Mouse (Mus musculus) hindbrain, embryonic 10.5 days (tissue): ENCODE measurements around the gene Grwd1. TPM values are rescaled to one million over a fixed set of nuclear protein-coding genes. Genes with fewer than 3 reads are reported as not detected.
"Not testable (repeated sequence)": the region's sequence is repeated elsewhere in the genome, so short reads cannot be mapped to it uniquely, and the experiment has no call there.

Source experiments
- DNase-seq: peaks from one replicate; pipeline ENCODE4 v3.0.0-alpha.2; 2017; ENCODE audit warnings: low spot score
- H3K27ac ChIP-seq: fragments of 300-500 bp; sonication (generic); 2 replicates; pipeline ENCODE4 v1.5.1; 2016; ENCODE audit warnings: mild to moderate bottlenecking, moderate library complexity
- H3K27me3 ChIP-seq: fragments of 300-500 bp; sonication (generic); 2 replicates; pipeline ENCODE4 v1.6.1; 2016; ENCODE audit warnings: mild to moderate bottlenecking; ENCODE audit not compliant: poor library complexity, insufficient read depth, severe bottlenecking
- H3K36me3 ChIP-seq: fragments of 300-500 bp; sonication (generic); 2 replicates; pipeline ENCODE4 v1.6.1; 2016; ENCODE audit warnings: mild to moderate bottlenecking, moderate library complexity
- H3K4me1 ChIP-seq: fragments of 300-500 bp; sonication (generic); replicated peaks from 2 replicates; pipeline ENCODE4 v1.6.1; 2016; ENCODE audit warnings: mild to moderate bottlenecking
- H3K4me3 ChIP-seq: fragments of 300-500 bp; sonication (generic); 2 replicates; pipeline ENCODE4 v1.5.1; 2016; ENCODE audit warnings: mild to moderate bottlenecking, moderate library complexity
- H3K9me3 ChIP-seq: fragments of 300-500 bp; sonication (generic); 2 replicates; pipeline ENCODE4 v1.6.1; 2016; ENCODE audit warnings: mild to moderate bottlenecking, moderate library complexity
- WGBS: fragments of 180-500 bp; shearing (Covaris S2); methylation state at CpG from one replicate; pipeline ENCODE4 v1.1.7; 2016; 5-methylcytosine and 5-hydroxymethylcytosine counted together
- polyA plus RNA-seq: library from polyadenylated mRNA; unstranded; fragments of >200 nt; fragmentation: Nextera tagmentation; extraction: Ambion mirVana; gene quantifications from 2 replicates; pipeline ENCODE4 v1.2.1, GENCODE M21; 2016

Gene Grwd1
- polyA plus RNA-seq, result 85.2 and 110 TPM in 2 replicates

- Histone ChIP-seq H3K36me3 (peaks cover 42% of the 10 kb centered on the region), H3K27ac (peak within 1 kb of the TSS; percentile 90), H3K27me3 (peaks cover 47% of the 10 kb centered on the region), H3K9me3 (no peaks in the 10 kb centered on the region), H3K4me3 (peak within 1 kb of the TSS; percentile 98), H3K4me1 (peaks cover 39% of the 10 kb centered on the region)
- under 1% methylated on average over 35 of the region's 35 CpGs for WGBS
- DNase-seq, result peak; percentile 90
These were observed at the start of gene Grwd1 for GRCm38 (mm10) chr7:45830427-45831127. Grwd1 (minus strand) TSS chr7:45830944.

DNA sequence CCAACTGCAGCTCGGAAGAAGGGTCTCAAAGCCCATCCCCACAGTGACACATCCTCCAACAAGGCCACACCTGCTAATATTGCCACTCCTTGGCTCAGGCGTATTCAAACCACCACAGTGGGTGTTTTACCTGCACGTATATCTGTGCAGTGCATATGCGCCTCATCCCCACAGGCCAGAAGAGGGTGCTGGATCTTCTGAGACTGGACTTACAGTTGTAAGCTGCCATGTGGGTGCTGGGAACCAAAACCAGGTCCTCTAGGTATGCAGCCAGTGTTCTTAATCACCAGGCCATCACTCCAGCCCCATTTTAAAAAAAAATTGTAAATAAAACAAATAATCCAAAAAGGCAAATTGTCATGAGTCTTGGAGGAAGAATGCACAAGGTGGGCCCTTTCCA, 49.8 kb upstream of the Grwd1 start:
- Histone ChIP-seq H3K9me3 (no peaks in the 10 kb centered on the region; the same call in 1 of the 2 replicates), H3K4me3 (no peak overlapping the region), H3K4me1 (no peaks in the 10 kb centered on the region), H3K36me3 (peaks cover 99% of the 10 kb centered on the region), H3K27me3 (no peaks in the 10 kb centered on the region), H3K27ac (no peak overlapping the region)
- no peak for DNase-seq
- 97% methylated on average over 4 of the region's 4 CpGs for WGBS

DNA sequence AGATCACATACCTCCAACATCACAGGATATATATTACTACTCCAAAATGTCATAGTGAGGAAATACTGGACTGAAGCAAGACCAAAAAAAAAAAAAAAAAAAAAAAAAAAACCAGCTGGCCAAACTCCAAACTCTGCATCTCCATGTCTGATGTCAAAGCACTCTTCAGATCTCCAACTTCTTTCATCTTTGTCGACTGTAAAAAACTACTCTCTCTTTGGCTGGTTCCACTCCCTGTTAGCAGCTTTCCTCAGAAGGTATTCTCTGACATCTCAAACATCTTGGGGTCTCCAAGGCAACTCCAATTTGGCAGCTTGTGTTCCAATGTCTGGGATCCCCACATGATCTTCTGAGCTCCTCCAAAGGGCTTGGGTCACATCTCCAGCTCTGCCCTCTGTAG, 47.5 kb upstream of the Grwd1 start, which contains the start of gene Grin2d:
Grin2d (minus strand) TSS at position 101 of the 400 bp plus-strand sequence.
- not testable (repeated sequence) for H3K9me3 ChIP-seq, H3K27ac ChIP-seq, H3K27me3 ChIP-seq, DNase-seq, H3K4me3 ChIP-seq
- WGBS, result 93% methylated on average over 1 of the region's 1 CpGs
- Histone ChIP-seq H3K36me3 (peaks cover 94% of the 10 kb centered on the region), H3K4me1 (peaks cover 19% of the 10 kb centered on the region)

- no peaks in the 10 kb centered on the region; the same call in 1 of the 2 replicates for H3K9me3 ChIP-seq
- peaks cover 80% of the 10 kb centered on the region for H3K36me3 ChIP-seq
- no peak overlapping the region for H3K4me3 ChIP-seq
- H3K4me1 ChIP-seq, result peaks cover 19% of the 10 kb centered on the region
- DNase-seq, result no peak
- no peak overlapping the region for H3K27ac ChIP-seq
- peaks cover 5% of the 10 kb centered on the region for H3K27me3 ChIP-seq
- WGBS, result 98% methylated on average over 7 of the region's 7 CpGs
These were observed 46.2 kb upstream of the Grwd1 start for GRCm38 (mm10) chr7:45876895-45877294.

DNA sequence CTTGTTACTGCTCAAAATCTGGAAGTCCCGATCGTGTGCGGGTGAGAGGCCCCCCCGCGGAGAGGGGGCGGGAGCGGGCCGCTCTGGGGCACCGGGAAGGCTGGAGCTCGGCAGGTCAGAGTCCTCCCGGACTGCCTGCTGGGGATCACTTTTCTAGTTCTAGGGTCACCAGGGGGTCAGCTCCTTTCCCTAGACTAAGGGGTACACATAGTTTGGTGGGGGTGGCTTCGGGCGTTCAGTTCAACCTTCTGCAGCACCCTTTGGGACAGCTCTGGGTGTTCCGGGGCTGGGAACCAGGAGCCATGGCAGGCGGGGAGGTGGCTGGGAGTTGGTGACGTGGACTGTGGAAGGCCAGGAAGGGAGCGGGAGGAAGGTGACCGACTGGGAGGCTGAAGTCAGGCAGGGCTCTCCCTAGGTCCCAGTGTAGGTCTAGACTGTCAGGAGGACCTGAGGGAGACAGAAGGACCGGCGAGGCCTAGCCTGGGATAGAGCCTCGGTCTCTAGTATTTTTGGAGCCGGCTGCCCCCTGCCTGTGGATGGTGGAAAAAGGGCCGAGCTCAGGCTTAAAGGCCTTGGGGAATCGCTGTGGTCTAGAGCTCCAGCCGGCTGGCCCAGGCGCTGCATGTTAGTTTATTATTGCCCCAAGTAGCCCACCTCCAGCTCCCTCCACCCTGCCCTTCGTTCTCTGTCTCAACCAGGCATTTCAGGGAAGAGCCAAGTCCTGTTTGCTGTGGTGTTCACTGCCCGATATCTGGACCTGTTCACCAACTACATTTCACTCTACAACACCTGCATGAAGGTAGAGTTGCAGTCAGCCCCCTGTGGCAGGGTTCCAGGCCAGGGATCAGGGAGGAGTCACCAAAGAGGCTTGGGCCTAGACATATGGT, 42.6 kb upstream of the Grwd1 start:
- Histone ChIP-seq H3K36me3 (peaks cover 44% of the 10 kb centered on the region), H3K9me3 (no peaks in the 10 kb centered on the region), H3K4me1 (peaks cover 48% of the 10 kb centered on the region), H3K27ac (peak overlapping the region; percentile 92), H3K4me3 (peak overlapping the region; percentile 76), H3K27me3 (peaks cover 41% of the 10 kb centered on the region)
- WGBS, result 4% methylated on average over 28 of the region's 28 CpGs
- peak; percentile 60 for DNase-seq

- Histone ChIP-seq H3K4me3 (peak within 1 kb of the TSS; percentile 76), H3K27me3 (peaks cover 48% of the 10 kb centered on the region), H3K4me1 (peaks cover 54% of the 10 kb centered on the region), H3K36me3 (peaks cover 38% of the 10 kb centered on the region), H3K27ac (peak within 1 kb of the TSS; percentile 92), H3K9me3 (no peaks in the 10 kb centered on the region)
- peak; percentile 90 for DNase-seq
- WGBS, result under 1% methylated on average over 18 of the region's 18 CpGs
These were observed 41.9 kb upstream of the Grwd1 start, which contains the start of gene Kdelr1 for GRCm38 (mm10) chr7:45872624-45873023. Kdelr1 (plus strand) TSS chr7:45872772.

- peak; percentile 38 for DNase-seq
- peak overlapping the region; percentile 69 for H3K27ac ChIP-seq
- H3K27me3 ChIP-seq, result peaks cover 68% of the 10 kb centered on the region
- H3K36me3 ChIP-seq, result peaks cover 16% of the 10 kb centered on the region
- H3K4me3 ChIP-seq, result peak overlapping the region; percentile 47
- H3K9me3 ChIP-seq, result no peaks in the 10 kb centered on the region
- peaks cover 73% of the 10 kb centered on the region for H3K4me1 ChIP-seq
- 1% methylated on average over 30 of the region's 30 CpGs for WGBS
These were observed 39.7 kb upstream of the Grwd1 start for GRCm38 (mm10) chr7:45870282-45871058.

DNA sequence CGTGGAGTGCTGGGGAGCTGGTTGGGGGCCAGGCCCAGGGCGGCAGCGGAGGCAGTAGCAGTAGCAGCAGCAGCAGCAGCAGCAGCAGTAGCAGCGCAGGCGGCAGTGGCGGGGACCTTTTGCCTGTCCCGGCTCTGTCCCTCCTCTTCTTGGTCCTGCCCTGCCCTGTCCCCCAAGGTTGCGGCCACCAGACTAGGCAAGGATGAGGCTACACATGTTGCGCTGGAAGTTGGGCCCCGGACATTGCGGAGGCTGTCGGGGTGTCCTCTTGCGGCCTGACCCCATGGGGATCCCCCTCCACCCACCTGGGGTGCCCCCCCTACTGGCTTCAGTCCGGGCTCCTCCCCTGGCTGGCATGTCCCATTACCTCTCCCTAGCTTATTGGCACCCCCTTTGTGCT, 39.0 kb upstream of the Grwd1 start:
- Histone ChIP-seq H3K4me3 (peak overlapping the region; percentile 47), H3K9me3 (no peaks in the 10 kb centered on the region), H3K27me3 (peaks cover 74% of the 10 kb centered on the region), H3K4me1 (peaks cover 68% of the 10 kb centered on the region), H3K27ac (peak overlapping the region; percentile 69), H3K36me3 (peaks cover 10% of the 10 kb centered on the region)
- 1% methylated on average over 14 of the region's 14 CpGs for WGBS
- DNase-seq, result no peak

DNA sequence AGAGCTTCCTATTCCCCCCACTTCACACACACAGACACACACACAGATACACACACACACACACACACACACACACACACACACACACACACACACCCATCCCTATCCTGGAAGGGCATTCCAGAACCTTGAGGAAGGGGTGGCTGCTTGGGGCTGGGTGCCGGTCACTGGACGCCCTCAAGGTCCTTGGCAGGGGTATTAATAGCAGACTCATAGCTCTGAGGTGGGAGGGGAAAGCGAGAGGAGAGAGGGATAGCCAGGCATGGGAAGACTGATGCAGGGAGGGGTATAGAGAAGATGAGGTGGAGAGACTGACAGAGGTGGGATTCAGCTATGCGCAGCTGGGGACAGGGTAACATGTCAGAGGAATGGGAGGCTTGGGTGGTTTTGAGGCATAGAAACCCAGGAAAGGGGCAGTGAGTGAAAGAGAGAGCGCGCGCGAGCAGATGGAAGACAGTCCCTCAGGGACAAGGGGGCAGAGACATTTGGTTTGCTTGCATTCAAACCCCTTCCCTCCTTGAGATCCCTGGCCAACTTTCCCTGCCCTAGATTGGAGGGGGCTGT, 38.4 kb upstream of the Grwd1 start:
- DNase-seq, result no peak
- H3K27me3 ChIP-seq, result peaks cover 80% of the 10 kb centered on the region

GRCm38 (mm10) chr7:45867871-45868270, 37.1 kb upstream of the Grwd1 start:
- H3K27me3 ChIP-seq, result peaks cover 89% of the 10 kb centered on the region
- DNase-seq, result peak; percentile 40
- no peaks in the 10 kb centered on the region for H3K9me3 ChIP-seq
- no peaks in the 10 kb centered on the region for H3K36me3 ChIP-seq
- H3K27ac ChIP-seq, result peak overlapping the region; percentile 23; the same call in 1 of the 2 replicates
- WGBS, result 0% methylated on average over 2 of the region's 2 CpGs
- H3K4me1 ChIP-seq, result peaks cover 54% of the 10 kb centered on the region
- peak overlapping the region; percentile 72; the same call in 1 of the 2 replicates for H3K4me3 ChIP-seq

More for the DNA sequence above, 38.4 kb upstream of the Grwd1 start:
- 14% methylated on average over 8 of the region's 8 CpGs for WGBS
- Histone ChIP-seq H3K9me3 (no peaks in the 10 kb centered on the region), H3K4me1 (peaks cover 62% of the 10 kb centered on the region), H3K36me3 (peaks cover 4% of the 10 kb centered on the region), H3K4me3 (peak overlapping the region; percentile 47), H3K27ac (peak overlapping the region; percentile 69; the same call in 1 of the 2 replicates)

DNA sequence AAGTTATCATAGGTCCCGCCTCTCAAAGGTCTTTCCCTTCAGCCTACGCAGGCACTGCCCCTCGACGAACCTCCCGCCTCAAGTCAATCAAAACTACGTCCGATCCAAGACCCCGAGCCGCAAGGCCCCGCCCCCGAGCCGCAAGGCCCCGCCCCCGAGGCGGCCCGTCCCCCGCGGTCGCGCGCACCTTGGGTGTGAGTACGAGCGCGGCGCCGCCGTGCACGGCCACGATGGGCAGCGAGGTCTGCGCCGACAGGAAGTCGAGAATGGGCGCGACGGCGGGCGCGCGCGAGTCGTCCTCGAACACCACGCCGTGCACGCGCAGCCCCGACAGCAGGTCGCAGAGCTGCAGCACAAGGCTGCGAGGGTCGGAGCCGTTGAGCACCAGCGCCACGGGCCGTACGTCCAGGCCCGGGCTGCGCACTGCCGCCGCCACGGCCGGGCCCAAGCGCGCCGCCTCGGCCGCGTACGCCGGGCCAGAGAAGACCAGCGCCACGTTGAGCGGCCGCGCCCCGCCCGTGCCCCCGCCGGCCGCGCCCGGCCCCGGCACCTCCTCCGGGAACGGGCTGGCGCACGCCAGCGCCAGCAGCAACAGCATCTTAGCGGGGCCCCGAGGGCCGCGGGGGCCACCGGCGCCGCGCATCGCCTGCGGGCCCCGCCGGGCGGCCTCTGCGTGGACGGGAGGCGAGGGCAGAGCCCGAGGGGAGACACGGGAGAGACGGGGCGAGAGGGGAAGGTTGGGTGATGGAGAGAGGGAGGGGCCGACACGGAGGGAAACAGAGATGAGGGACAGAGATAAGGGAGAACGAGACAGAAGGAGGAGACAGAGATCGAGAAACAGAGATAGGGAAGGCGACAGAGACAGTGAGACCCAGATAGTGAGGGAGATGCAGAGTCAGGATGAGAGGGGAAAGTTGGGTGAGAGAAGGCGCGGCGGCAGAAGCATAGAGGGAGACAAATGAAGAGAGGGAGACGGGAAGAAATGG, 35.5 kb upstream of the Grwd1 start:
- Histone ChIP-seq H3K27ac (peak overlapping the region; percentile 92), H3K4me3 (peak overlapping the region; percentile 72), H3K9me3 (no peaks in the 10 kb centered on the region), H3K27me3 (peaks cover 90% of the 10 kb centered on the region), H3K36me3 (no peaks in the 10 kb centered on the region), H3K4me1 (peaks cover 57% of the 10 kb centered on the region)
- WGBS, result 1% methylated on average over 117 of the region's 117 CpGs
- peak; percentile 92 for DNase-seq
